Mouse (Mus musculus): ENCODE measurements around the gene Ipo13.

- TF ChIP-seq GATA1 (IDR thresholded peaks at IDR 0.05; ENCODE audit: borderline replicate concordance, low read length) (no peak), FLI1 (IDR thresholded peaks at IDR 0.05; ENCODE audit: low read length) (no peak)
Observed at GRCm38 (mm10) chr4:117891738-117892161, 23.0 kb downstream of the Ipo13 start, which contains the start of gene Dph2.
